ENCODE assay signal across 15 mouse cellular contexts in the genomic region with DNA sequence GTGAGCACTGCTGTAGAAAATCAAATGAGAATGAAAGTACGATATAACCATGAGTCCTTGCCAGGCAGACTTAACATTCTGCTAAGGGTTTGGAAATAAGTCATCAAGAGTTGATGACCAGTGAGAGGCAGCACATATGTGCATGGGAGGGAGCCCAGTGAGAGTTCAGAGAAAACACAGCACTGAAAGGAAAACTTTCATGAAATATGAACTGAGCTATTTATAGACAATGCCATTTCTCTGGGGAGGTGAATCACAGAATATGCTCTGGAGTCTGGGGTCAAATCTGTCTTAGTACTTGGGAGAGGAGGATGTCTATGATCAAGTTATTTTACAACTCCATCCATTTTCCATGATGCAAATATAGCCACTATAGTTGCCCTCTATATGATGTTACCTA.
"Had no signal": no experiment of that assay in that cellular context is flagged by ENCODE, and none has a peak within 500 bp of the region (broad histone marks: within the 10 kb centered on the region; RNA-seq: fewer than 3 reads in every experiment).

No protein-coding gene starts in this region.

- H3K9ac ChIP-seq: neural tube, embryonic 15.5 days; stomach, embryonic 15.5 days had no signal

- H3K9me3 ChIP-seq: neural tube, embryonic 15.5 days; stomach, embryonic 15.5 days had no signal

- H3K4me1 ChIP-seq: neural tube, embryonic 15.5 days; stomach, embryonic 15.5 days had no signal

- H3K4me2 ChIP-seq: neural tube, embryonic 15.5 days; stomach, embryonic 15.5 days had no signal

- H3K36me3 ChIP-seq: neural tube, embryonic 15.5 days; stomach, embryonic 15.5 days had no signal

- H3K27me3 ChIP-seq: neural tube, embryonic 15.5 days; stomach, embryonic 15.5 days had no signal

- H3K27ac ChIP-seq: neural tube, embryonic 15.5 days; stomach, embryonic 15.5 days; stomach, postnatal 0 days had no signal

- DNase-seq: retina, postnatal 1 day; right cerebral cortex, adult 18-20 months; right cerebral cortex, postnatal 14 days; right cerebral cortex, postnatal 25 days; right cerebral cortex, postnatal 4 days; spleen, adult 18-20 months; thymus, adult 18-20 months; thymus, adult 2 months; thymus, postnatal 14 days; thymus, postnatal 25 days; thymus, postnatal 36 days; thymus, postnatal 4 days had no signal

- H3K4me3 ChIP-seq: neural tube, embryonic 15.5 days; stomach, embryonic 15.5 days had no signal
